Mouse (Mus musculus): ENCODE data around the gene Mup13.
"Not testable (repeated sequence)": the region's sequence is repeated elsewhere in the genome, so short reads cannot be mapped to it uniquely, and the experiment has no call there.

Gene Mup13

GRCm38 (mm10) chr4:61228186-61228585, at the start of gene Mup13:
Mup13 (minus strand) TSS chr4:61228286.
- not testable (repeated sequence) for DNase-seq (ENCODE audit: low read depth)
